Mouse (Mus musculus) intestine, embryonic 14.5 days (tissue): ENCODE results near the gene Mrgprh. TPM values are rescaled to one million over a fixed set of nuclear protein-coding genes. Genes with fewer than 3 reads are reported as not detected.

Experiments
- ATAC-seq: fragments of 200-750 bp; cut with Nextera tagmentation; replicated peaks from 2 replicates; pipeline ENCODE4 v1.8.0; 2017; ENCODE audit warnings: low read depth, moderate number of reproducible peaks, moderate TSS enrichment, moderate library complexity; ENCODE audit not compliant: low FRiP score, low TSS enrichment
- DNase-seq: peaks from one replicate; pipeline ENCODE4 v3.0.0-alpha.2; 2018; ENCODE audit warnings: low spot score
- H3K27ac ChIP-seq: fragments of 300-500 bp; sonication (generic); 2 replicates; pipeline ENCODE4 v1.5.1; 2014; ENCODE audit warnings: low read depth, mild to moderate bottlenecking, control low read depth
- H3K27me3 ChIP-seq: fragments of 300-500 bp; sonication (generic); replicated peaks from 2 replicates; pipeline ENCODE4 v1.6.1; 2014; ENCODE audit warnings: low read length, control low read depth; ENCODE audit not compliant: control insufficient read depth, insufficient read depth
- H3K36me3 ChIP-seq: fragments of 300-500 bp; sonication (generic); 2 replicates; pipeline ENCODE4 v1.6.1; 2014; ENCODE audit warnings: low read length, control low read depth; ENCODE audit not compliant: control insufficient read depth, insufficient read depth
- H3K4me1 ChIP-seq: fragments of 300-500 bp; sonication (generic); replicated peaks from 2 replicates; pipeline ENCODE4 v1.6.1; 2014; ENCODE audit warnings: low read length, control low read depth, mixed read lengths; ENCODE audit not compliant: control insufficient read depth, insufficient read depth
- H3K4me2 ChIP-seq: fragments of 300-500 bp; sonication (generic); 2 replicates; pipeline ENCODE4 v1.6.1; 2014; ENCODE audit warnings: low read length
- H3K4me3 ChIP-seq: fragments of 300-500 bp; sonication (generic); 2 replicates; pipeline ENCODE4 v1.5.1; 2014; ENCODE audit warnings: low read depth, low read length, control low read depth, mixed read lengths
- H3K9ac ChIP-seq: fragments of 300-500 bp; sonication (generic); 2 replicates; pipeline ENCODE4 v1.6.1; 2014; ENCODE audit warnings: mild to moderate bottlenecking, low read length
- H3K9me3 ChIP-seq: fragments of 300-500 bp; sonication (generic); 2 replicates; pipeline ENCODE4 v1.6.1; 2016; ENCODE audit warnings: low read length, control low read depth; ENCODE audit not compliant: control insufficient read depth
- WGBS: fragments of 180-500 bp; shearing (Covaris S2); extraction: QIAGEN DNeasy Blood & Tissue Kit; methylation state at CpG from one replicate; pipeline ENCODE4 v1.1.7; 2014; 5-methylcytosine and 5-hydroxymethylcytosine counted together
- polyA plus RNA-seq: library from polyadenylated mRNA; unstranded; fragments of >200 nt; fragmentation: Nextera tagmentation; extraction: Ambion mirVana; gene quantifications from 2 replicates; pipeline ENCODE4 v1.2.1, GENCODE M21; 2014

Gene Mrgprh
- polyA plus RNA-seq, 1 experiment from 2014 or later: not detected

- H3K4me2 ChIP-seq: no peak overlapping the region
- no peaks in the 10 kb centered on the region for H3K4me1 ChIP-seq
- DNase-seq (no peak), ATAC-seq (no peak)
- WGBS: 51% methylated on average over 4 of the region's 4 CpGs
- no peak overlapping the region for H3K4me3 ChIP-seq
- no peaks in the 10 kb centered on the region for H3K36me3 ChIP-seq
- no peaks in the 10 kb centered on the region for H3K9me3 ChIP-seq
- H3K9ac ChIP-seq: no peak overlapping the region
- no peak overlapping the region for H3K27ac ChIP-seq
- no peaks in the 10 kb centered on the region for H3K27me3 ChIP-seq
These were observed 17.8 kb upstream of the Mrgprh start for GRCm38 (mm10) chr17:12858072-12858471.

GRCm38 (mm10) chr17:12859006-12859520, 16.8 kb upstream of the Mrgprh start:
- Histone ChIP-seq H3K9ac (no peak overlapping the region), H3K9me3 (no peaks in the 10 kb centered on the region), H3K4me3 (no peak overlapping the region), H3K27ac (no peak overlapping the region), H3K4me1 (no peaks in the 10 kb centered on the region), H3K36me3 (no peaks in the 10 kb centered on the region), H3K27me3 (no peaks in the 10 kb centered on the region), H3K4me2 (no peak overlapping the region)
- DNase-seq (no peak), ATAC-seq (no peak)
- WGBS: 72% methylated on average over 8 of the region's 8 CpGs

GRCm38 (mm10) chr17:12864111-12864510, 11.7 kb upstream of the Mrgprh start:
- Histone ChIP-seq H3K4me3 (no peak overlapping the region), H3K9me3 (no peaks in the 10 kb centered on the region), H3K36me3 (no peaks in the 10 kb centered on the region), H3K9ac (no peak overlapping the region), H3K27me3 (no peaks in the 10 kb centered on the region), H3K4me1 (peaks cover 5% of the 10 kb centered on the region; the same call in 1 of the 2 replicates), H3K27ac (no peak overlapping the region), H3K4me2 (no peak overlapping the region)
- no peak for ATAC-seq
- no peak for DNase-seq

- peaks cover 5% of the 10 kb centered on the region; the same call in 1 of the 2 replicates for H3K4me1 ChIP-seq
- no peak overlapping the region for H3K9ac ChIP-seq
- H3K9me3 ChIP-seq: no peaks in the 10 kb centered on the region
- no peak overlapping the region for H3K27ac ChIP-seq
- no peak overlapping the region for H3K4me3 ChIP-seq
- no peaks in the 10 kb centered on the region for H3K27me3 ChIP-seq
- no peaks in the 10 kb centered on the region for H3K36me3 ChIP-seq
- DNase-seq (no peak), ATAC-seq (no peak)
- H3K4me2 ChIP-seq: no peak overlapping the region
- WGBS: 69% methylated on average over 3 of the region's 3 CpGs
These were observed 10.4 kb upstream of the Mrgprh start for GRCm38 (mm10) chr17:12865407-12865806.

GRCm38 (mm10) chr17:12866853-12867252, 9.0 kb upstream of the Mrgprh start:
- Histone ChIP-seq H3K4me2 (no peak overlapping the region), H3K36me3 (no peaks in the 10 kb centered on the region), H3K4me1 (peaks cover 5% of the 10 kb centered on the region; the same call in 1 of the 2 replicates), H3K27ac (no peak overlapping the region), H3K4me3 (no peak overlapping the region), H3K9me3 (no peaks in the 10 kb centered on the region), H3K9ac (no peak overlapping the region), H3K27me3 (no peaks in the 10 kb centered on the region)
- ATAC-seq (no peak), DNase-seq (no peak)
- 84% methylated on average over 10 of the region's 10 CpGs for WGBS

- Histone ChIP-seq H3K9ac (no peak within 1 kb of the TSS), H3K27ac (no peak within 1 kb of the TSS), H3K4me3 (no peak within 1 kb of the TSS), H3K4me2 (no peak within 1 kb of the TSS), H3K27me3 (no peaks in the 10 kb centered on the region), H3K4me1 (peaks cover 5% of the 10 kb centered on the region; the same call in 1 of the 2 replicates), H3K9me3 (no peaks in the 10 kb centered on the region), H3K36me3 (no peaks in the 10 kb centered on the region)
- DNase-seq (no peak), ATAC-seq (0 out of 2 replicates have a peak, but pooled peaks have one; percentile 25)
- WGBS: 11% methylated on average over 2 of the region's 2 CpGs
These were observed 7.8 kb upstream of the Mrgprh start, which contains the start of gene Mas1 for GRCm38 (mm10) chr17:12868043-12868442. Gene Mas1 (minus strand): TSS chr17:12868143.

- Histone ChIP-seq H3K36me3 (no peaks in the 10 kb centered on the region), H3K4me2 (no peak overlapping the region), H3K9me3 (no peaks in the 10 kb centered on the region), H3K27me3 (no peaks in the 10 kb centered on the region), H3K27ac (no peak overlapping the region), H3K4me1 (peaks cover 5% of the 10 kb centered on the region; the same call in 1 of the 2 replicates), H3K4me3 (no peak overlapping the region), H3K9ac (no peak overlapping the region)
- ATAC-seq (no peak), DNase-seq (no peak)
- whole genome bisulfite sequencing: 16% methylated on average over 4 of the region's 4 CpGs
These were observed 7.2 kb upstream of the Mrgprh start for GRCm38 (mm10) chr17:12868640-12869039.

- ATAC-seq (no peak), DNase-seq (no peak)
- no peak overlapping the region for H3K27ac ChIP-seq
- 70% methylated on average over 16 of the region's 16 CpGs for WGBS
- H3K36me3 ChIP-seq: no peaks in the 10 kb centered on the region
- H3K4me3 ChIP-seq: no peak overlapping the region
- no peaks in the 10 kb centered on the region for H3K27me3 ChIP-seq
- no peak overlapping the region for H3K9ac ChIP-seq
- no peaks in the 10 kb centered on the region for H3K9me3 ChIP-seq
- H3K4me2 ChIP-seq: no peak overlapping the region
- H3K4me1 ChIP-seq: peaks cover 5% of the 10 kb centered on the region; the same call in 1 of the 2 replicates
These were observed 3.4 kb upstream of the Mrgprh start for GRCm38 (mm10) chr17:12872275-12873028.

- Histone ChIP-seq H3K4me2 (peak overlapping the region; percentile 45), H3K27me3 (no peaks in the 10 kb centered on the region), H3K9me3 (no peaks in the 10 kb centered on the region), H3K4me1 (no peaks in the 10 kb centered on the region), H3K36me3 (no peaks in the 10 kb centered on the region), H3K4me3 (no peak overlapping the region), H3K27ac (no peak overlapping the region), H3K9ac (no peak overlapping the region)
- WGBS: 3% methylated on average over 14 of the region's 14 CpGs
- ATAC-seq (peak; percentile 65), DNase-seq (peak; percentile 89)
These were observed 4.3 kb downstream of the Mrgprh start for GRCm38 (mm10) chr17:12880178-12880577.
